Mouse (Mus musculus) erythroblast, embryonic 14.5 days (primary cell): ENCODE data around the gene Zswim7.

Experiments used
- GATA1 ChIP-seq: IDR thresholded peaks from 2 replicates; pipeline ENCODE4 v1.6.1; 2012; ENCODE audit warnings: low read length, inconsistent platforms, mixed read lengths
- TAL1 ChIP-seq: IDR thresholded peaks from 3 replicates; pipeline ENCODE4 v1.6.1; 2012; ENCODE audit warnings: low read length, inconsistent platforms, mixed read lengths

- no peak for TF ChIP-seq GATA1
- no peak for TF ChIP-seq TAL1
Measured at GRCm38 (mm10) chr11:62268381-62268780, 12.8 kb downstream of the Zswim7 start.
